Mouse (Mus musculus) olfactory bulb, adult 2 months (tissue): ENCODE measurements around the gene Olfr102. TPM values are rescaled to one million over a fixed set of nuclear protein-coding genes. Genes with fewer than 3 reads are reported as not detected.

Experiments used
- H3K27ac ChIP-seq: fragments of 200-500 bp; 2 replicates; pipeline ENCODE4 v1.5.1; 2012; ENCODE audit warnings: low read depth, low read length; ENCODE audit not compliant: insufficient read depth
- H3K4me1 ChIP-seq: fragments of 200-500 bp; 2 replicates; pipeline ENCODE4 v1.6.1; 2012; ENCODE audit warnings: low read length; ENCODE audit not compliant: control insufficient read depth, insufficient read depth
- H3K4me3 ChIP-seq: fragments of 200-500 bp; 2 replicates; pipeline ENCODE4 v1.5.1; 2012; ENCODE audit warnings: mild to moderate bottlenecking, low read depth, low read length, moderate library complexity; ENCODE audit not compliant: insufficient read depth
- CTCF ChIP-seq: fragments of 200-500 bp; IDR thresholded peaks from 2 replicates; pipeline ENCODE4 v1.5.1; 2012; ENCODE audit warnings: low read depth, mild to moderate bottlenecking, low read length, moderate library complexity; ENCODE audit not compliant: insufficient read depth
- POLR2A ChIP-seq: fragments of 200-500 bp; IDR thresholded peaks from 2 replicates; pipeline ENCODE4 v1.6.1; 2012; ENCODE audit warnings: mild to moderate bottlenecking, low read depth, low read length, moderate library complexity; ENCODE audit not compliant: insufficient read depth
- WGBS: fragments of 180-500 bp; shearing (Covaris S2); methylation state at CpG from one replicate; pipeline ENCODE4 v1.1.7; 2018; 5-methylcytosine and 5-hydroxymethylcytosine counted together
- polyA plus RNA-seq: library from polyadenylated mRNA; stranded (reverse); fragments of >200 nt; gene quantifications from 2 replicates; pipeline ENCODE4 v1.2.4, GENCODE M21; 2012; ENCODE audit warnings: low replicate concordance; ENCODE audit not compliant: missing spikeins, insufficient read depth, insufficient read length

The Olfr102 gene
- polyA plus RNA-seq, 1 experiment: not detected

DNA sequence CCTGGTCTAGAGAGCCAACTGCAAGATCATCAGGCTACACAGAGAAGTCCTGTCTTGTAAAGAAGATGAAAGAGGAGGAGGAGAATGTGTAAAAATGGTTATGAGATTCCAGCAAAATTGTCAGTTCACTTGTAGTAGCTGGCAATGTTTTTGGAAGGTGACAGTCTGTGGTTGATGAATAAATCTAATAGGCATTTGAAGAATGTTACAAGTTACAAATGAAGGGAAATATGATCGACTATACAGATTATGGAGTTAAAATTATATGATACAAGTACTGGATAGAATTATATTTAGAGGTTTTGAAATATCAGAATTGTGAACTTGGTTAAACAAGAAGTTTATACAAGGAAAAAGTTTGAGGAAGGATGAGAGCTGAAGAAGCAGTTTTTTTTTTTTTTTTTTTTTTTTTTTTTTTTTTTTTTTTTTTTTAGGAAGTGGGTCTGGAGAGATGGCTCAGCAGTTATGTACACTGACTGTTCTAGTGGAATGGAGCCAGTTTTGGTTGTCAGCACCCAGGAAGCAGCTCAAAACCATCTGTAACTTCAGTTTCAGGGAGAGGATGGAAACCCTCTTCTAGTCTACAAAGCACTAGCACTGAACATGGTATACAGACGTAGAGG is 41.1 kb downstream of the Olfr102 start:
- no peaks in the 10 kb centered on the region for H3K4me1 ChIP-seq
- no peak overlapping the region for H3K27ac ChIP-seq
- no peak overlapping the region for H3K4me3 ChIP-seq
- 80% methylated on average over 2 of the region's 2 CpGs for whole genome bisulfite sequencing
- TF ChIP-seq CTCF (no peak), POLR2A (no peak)

DNA sequence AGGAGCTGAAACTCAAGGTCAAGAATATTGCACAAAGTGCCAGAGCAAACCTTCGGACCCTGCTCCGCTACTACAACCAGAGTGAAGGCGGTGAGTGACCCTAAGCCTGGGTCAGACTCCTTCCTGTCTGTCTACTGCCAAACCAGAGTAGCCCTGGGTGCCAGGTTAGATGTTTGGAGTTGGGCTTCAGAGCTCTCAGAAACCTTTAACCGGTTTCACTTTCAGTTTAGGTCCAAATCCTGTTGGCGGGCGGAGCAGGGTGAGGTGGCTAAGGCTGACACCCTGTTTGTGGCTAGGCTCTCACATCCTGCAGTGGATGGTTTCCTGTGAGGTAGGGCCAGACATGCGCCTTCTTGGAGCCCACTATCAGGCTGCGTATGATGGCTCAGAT is 46.2 kb downstream of the Olfr102 start:
- Histone ChIP-seq H3K27ac (no peak overlapping the region), H3K4me3 (peak overlapping the region; percentile 71), H3K4me1 (no peaks in the 10 kb centered on the region)
- TF ChIP-seq CTCF (no peak), POLR2A (no peak)
- WGBS: 72% methylated on average over 8 of the region's 8 CpGs

DNA sequence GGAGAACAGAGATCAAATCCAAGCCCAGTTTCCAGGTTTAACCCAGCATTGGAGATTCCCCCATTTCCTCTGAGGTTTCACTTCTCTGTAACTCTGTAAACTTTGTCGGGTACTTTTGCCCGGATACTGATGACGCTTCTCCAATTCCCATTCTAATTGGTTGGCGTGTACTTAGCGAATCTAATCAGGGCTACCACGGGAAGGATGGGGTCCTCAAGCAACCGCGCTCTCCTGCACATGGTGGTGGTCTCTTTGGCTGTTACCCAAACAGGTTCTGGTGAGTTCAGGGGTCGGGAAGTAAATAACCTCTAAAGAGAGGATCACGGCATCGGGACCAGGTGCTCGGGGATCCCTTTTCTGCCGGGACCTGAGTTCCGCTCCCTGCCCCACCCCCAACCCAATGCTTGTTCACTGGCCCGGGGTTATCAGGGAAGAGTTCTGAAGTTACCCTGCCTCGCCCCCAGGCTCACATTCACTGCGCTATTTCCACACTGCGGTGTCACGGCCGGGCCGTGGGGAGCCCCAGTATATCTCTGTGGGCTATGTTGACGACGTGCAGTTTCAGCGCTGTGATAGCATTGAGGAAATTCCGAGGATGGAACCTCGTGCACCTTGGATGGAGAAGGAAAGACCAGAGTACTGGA is 46.7 kb downstream of the Olfr102 start, which contains the start of gene H2-M3:
TSS of gene H2-M3 (plus strand) at position 163 of the 644 bp plus-strand sequence.
- no peak within 1 kb of the TSS for H3K27ac ChIP-seq
- TF ChIP-seq CTCF: no peak
- no peak for TF ChIP-seq POLR2A
- H3K4me3 ChIP-seq: peak within 1 kb of the TSS; percentile 71
- WGBS: 3% methylated on average over 26 of the region's 26 CpGs
- no peaks in the 10 kb centered on the region for H3K4me1 ChIP-seq

DNA sequence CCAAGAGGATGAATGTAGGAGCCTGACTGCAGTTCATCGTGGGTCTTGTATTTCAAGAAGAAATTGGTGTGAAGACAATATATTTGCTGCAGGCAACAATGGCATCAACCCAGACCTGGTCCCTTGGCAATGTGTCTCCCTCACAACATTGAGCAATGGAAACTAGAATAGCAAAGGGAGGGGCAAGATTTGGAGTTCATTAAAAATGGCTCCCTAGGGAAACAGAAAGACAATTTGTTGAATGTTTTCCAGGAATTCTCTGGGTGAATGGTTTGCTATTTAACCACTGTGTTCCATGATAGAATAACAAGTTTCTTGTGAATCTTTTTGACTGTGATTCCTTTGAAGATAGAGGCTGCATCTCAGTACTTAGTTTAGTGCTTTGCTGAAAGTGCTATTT is 53.2 kb downstream of the Olfr102 start, which contains the start of gene Olfr98:
TSS of gene Olfr98 (minus strand) at position 124 of the 400 bp plus-strand sequence.
- Histone ChIP-seq H3K4me1 (no peaks in the 10 kb centered on the region), H3K27ac (no peak within 1 kb of the TSS), H3K4me3 (no peak within 1 kb of the TSS)
- 57% methylated on average over 1 of the region's 1 CpGs for WGBS
- TF ChIP-seq POLR2A (no peak), CTCF (no peak)

Other genes with a start within 250 kb of the Olfr102 start
- gene Olfr90, start 228.6 kb downstream of the Olfr102 start, polyA plus RNA-seq: not detected in 2 replicates
- gene Olfr91, start 218.8 kb downstream of the Olfr102 start, polyA plus RNA-seq: not detected in 2 replicates
- not detected in 2 replicates for gene Olfr92, start 197.0 kb downstream of the Olfr102 start, polyA plus RNA-seq
- not detected in 2 replicates for gene Olfr93, start 155.6 kb downstream of the Olfr102 start, polyA plus RNA-seq
- gene Ubd, start 123.2 kb downstream of the Olfr102 start, polyA plus RNA-seq: not detected in 2 replicates
- not detected in 2 replicates for gene Olfr94, start 116.1 kb downstream of the Olfr102 start, polyA plus RNA-seq
- not detected in 2 replicates for gene Olfr95, start 103.9 kb downstream of the Olfr102 start, polyA plus RNA-seq
- gene Olfr96, start 96.9 kb downstream of the Olfr102 start, polyA plus RNA-seq: not detected in 2 replicates
- gene Olfr97, start 79.7 kb downstream of the Olfr102 start, polyA plus RNA-seq: not detected in 2 replicates
- not detected in 2 replicates for gene Olfr98, start 53.3 kb downstream of the Olfr102 start, polyA plus RNA-seq
- not detected in 2 replicates for gene H2-M3, start 46.8 kb downstream of the Olfr102 start, polyA plus RNA-seq
- gene Olfr99, start 33.6 kb downstream of the Olfr102 start, polyA plus RNA-seq: not detected in 2 replicates
- gene Olfr101, start 12.7 kb downstream of the Olfr102 start, polyA plus RNA-seq: not detected in 2 replicates
- gene Olfr103, start 22.6 kb upstream of the Olfr102 start, polyA plus RNA-seq: not detected in 2 replicates
- gene Olfr104-ps, start 42.5 kb upstream of the Olfr102 start, polyA plus RNA-seq: not detected in 2 replicates
- gene Olfr105-ps, start 62.0 kb upstream of the Olfr102 start, polyA plus RNA-seq: not detected in 2 replicates
- gene Olfr106-ps, start 73.3 kb upstream of the Olfr102 start, polyA plus RNA-seq: not detected in 2 replicates
- not detected in 2 replicates for gene Olfr107, start 82.2 kb upstream of the Olfr102 start, polyA plus RNA-seq
- gene Olfr108, start 128.4 kb upstream of the Olfr102 start, polyA plus RNA-seq: not detected in 2 replicates
- not detected in 2 replicates for gene Olfr109, start 141.9 kb upstream of the Olfr102 start, polyA plus RNA-seq
- gene H2-M2, start 166.5 kb upstream of the Olfr102 start, polyA plus RNA-seq: not detected in 2 replicates
- gene Olfr110, start 175.4 kb upstream of the Olfr102 start, polyA plus RNA-seq: not detected in 2 replicates
- not detected in 2 replicates for gene Olfr111, start 191.0 kb upstream of the Olfr102 start, polyA plus RNA-seq